Mouse (Mus musculus) E14TG2a.4 (cell line): ENCODE results near the gene Acads.

Experiments used
- H3K27me3 ChIP-seq: 2 replicates; pipeline ENCODE4 v1.6.1; 2014; ENCODE audit warnings: low read length, control low read depth; ENCODE audit not compliant: insufficient read depth
- H3K36me3 ChIP-seq: 2 replicates; pipeline ENCODE4 v1.6.1; 2014; ENCODE audit warnings: low read length, control low read depth; ENCODE audit not compliant: insufficient read depth
- H3K4me1 ChIP-seq: replicated peaks from 2 replicates; pipeline ENCODE4 v1.6.1; 2014; ENCODE audit warnings: low read depth, low read length, control low read depth
- H3K4me3 ChIP-seq: replicated peaks from 2 replicates; pipeline ENCODE4 v1.5.1; 2014; ENCODE audit warnings: mild to moderate bottlenecking, low read length
- H3K9me3 ChIP-seq: 2 replicates; pipeline ENCODE4 v1.6.1; 2014; ENCODE audit warnings: low read length, control low read depth
- CTCF ChIP-seq: conservative IDR thresholded peaks from 2 replicates; pipeline ENCODE4 v1.5.1; 2014; ENCODE audit warnings: low read length
- NANOG ChIP-seq: IDR thresholded peaks from 2 replicates; pipeline ENCODE4 v1.6.1; 2014; ENCODE audit warnings: borderline replicate concordance, low read length, mixed read lengths
- POU5F1 ChIP-seq: IDR thresholded peaks from 2 replicates; pipeline ENCODE4 v1.6.1; 2014; ENCODE audit warnings: low read length, borderline replicate concordance

Acads gene

GRCm38 (mm10) chr5:115099530-115099929 lies 19.6 kb downstream of the Acads start:
- peaks cover 8% of the 10 kb centered on the region for H3K4me1 ChIP-seq
- TF ChIP-seq NANOG (no peak), CTCF (no peak), POU5F1 (no peak)
- H3K36me3 ChIP-seq: peaks cover 72% of the 10 kb centered on the region
- no peak overlapping the region for H3K4me3 ChIP-seq
- no peaks in the 10 kb centered on the region for H3K9me3 ChIP-seq
- no peaks in the 10 kb centered on the region for H3K27me3 ChIP-seq

- no peaks in the 10 kb centered on the region for H3K9me3 ChIP-seq
- no peak within 1 kb of the TSS for H3K4me3 ChIP-seq
- peaks cover 85% of the 10 kb centered on the region for H3K36me3 ChIP-seq
- H3K27me3 ChIP-seq: no peaks in the 10 kb centered on the region
- TF ChIP-seq POU5F1 (no peak), NANOG (no peak), CTCF (no peak)
- peaks cover 18% of the 10 kb centered on the region for H3K4me1 ChIP-seq
Observed at GRCm38 (mm10) chr5:115098195-115098594, 21.0 kb downstream of the Acads start, which contains the start of gene Gm10401. TSS of gene Gm10401 (minus strand) at chr5:115098295.

GRCm38 (mm10) chr5:115091776-115092175 lies 27.4 kb downstream of the Acads start:
- 0 out of 2 replicates have a peak overlapping the region, but pooled peaks have one; percentile 18 for H3K4me3 ChIP-seq
- H3K36me3 ChIP-seq: peaks cover 85% of the 10 kb centered on the region
- no peaks in the 10 kb centered on the region for H3K27me3 ChIP-seq
- TF ChIP-seq CTCF (no peak), NANOG (no peak), POU5F1 (no peak)
- H3K9me3 ChIP-seq: no peaks in the 10 kb centered on the region
- H3K4me1 ChIP-seq: peaks cover 52% of the 10 kb centered on the region

GRCm38 (mm10) chr5:115091015-115091414 lies 28.1 kb downstream of the Acads start:
- H3K9me3 ChIP-seq: no peaks in the 10 kb centered on the region
- no peak overlapping the region for H3K4me3 ChIP-seq
- peaks cover 52% of the 10 kb centered on the region for H3K4me1 ChIP-seq
- H3K36me3 ChIP-seq: peaks cover 85% of the 10 kb centered on the region
- H3K27me3 ChIP-seq: no peaks in the 10 kb centered on the region
- TF ChIP-seq NANOG (no peak), POU5F1 (no peak), CTCF (no peak)

- peaks cover 84% of the 10 kb centered on the region for H3K36me3 ChIP-seq
- H3K27me3 ChIP-seq: no peaks in the 10 kb centered on the region
- peak; percentile 22; the same call in 1 of the 2 replicates for TF ChIP-seq CTCF
- no peak for TF ChIP-seq NANOG
- TF ChIP-seq POU5F1: no peak
- H3K4me3 ChIP-seq: no peak overlapping the region
- peaks cover 56% of the 10 kb centered on the region for H3K4me1 ChIP-seq
- no peaks in the 10 kb centered on the region for H3K9me3 ChIP-seq
Observed at GRCm38 (mm10) chr5:115089592-115090268, 29.4 kb downstream of the Acads start.

- peaks cover 28% of the 10 kb centered on the region for H3K4me1 ChIP-seq
Observed at GRCm38 (mm10) chr5:115085675-115086074, 33.5 kb downstream of the Acads start.

GRCm38 (mm10) chr5:115083492-115083891 lies 35.7 kb downstream of the Acads start:
- TF ChIP-seq NANOG (no peak), CTCF (no peak), POU5F1 (no peak)
- peaks cover 85% of the 10 kb centered on the region for H3K36me3 ChIP-seq
- H3K27me3 ChIP-seq: no peaks in the 10 kb centered on the region
- H3K4me3 ChIP-seq: no peak overlapping the region
- H3K9me3 ChIP-seq: no peaks in the 10 kb centered on the region
- H3K4me1 ChIP-seq: peaks cover 24% of the 10 kb centered on the region

More at GRCm38 (mm10) chr5:115085675-115086074, 33.5 kb downstream of the Acads start:
- TF ChIP-seq POU5F1 (no peak), CTCF (no peak), NANOG (no peak)
- peaks cover 90% of the 10 kb centered on the region for H3K36me3 ChIP-seq
- H3K9me3 ChIP-seq: no peaks in the 10 kb centered on the region
- no peaks in the 10 kb centered on the region for H3K27me3 ChIP-seq
- H3K4me3 ChIP-seq: no peak overlapping the region

- Histone ChIP-seq H3K36me3 (peaks cover 80% of the 10 kb centered on the region), H3K9me3 (no peaks in the 10 kb centered on the region), H3K4me3 (no peak overlapping the region), H3K4me1 (peaks cover 24% of the 10 kb centered on the region), H3K27me3 (no peaks in the 10 kb centered on the region)
- TF ChIP-seq NANOG (no peak), POU5F1 (no peak), CTCF (no peak)
Observed at GRCm38 (mm10) chr5:115081636-115082035, 37.5 kb downstream of the Acads start.
